Mouse (Mus musculus) urinary bladder, postnatal 36 days (tissue): ENCODE measurements at regions not wholly inside any gene's neighbourhood (a gene's known extent, or its start where the extent isn't known, plus 50 kb on each side); places are given as distances from the start of the nearest gene placed in this dataset.

Experiments
- DNase-seq, 2 experiments: peaks; one replicate each; pipeline ENCODE4 v3.0.0; 2022; ENCODE audit warnings: low spot score in 2 of 2, mixed read lengths in 1 of 2

DNA sequence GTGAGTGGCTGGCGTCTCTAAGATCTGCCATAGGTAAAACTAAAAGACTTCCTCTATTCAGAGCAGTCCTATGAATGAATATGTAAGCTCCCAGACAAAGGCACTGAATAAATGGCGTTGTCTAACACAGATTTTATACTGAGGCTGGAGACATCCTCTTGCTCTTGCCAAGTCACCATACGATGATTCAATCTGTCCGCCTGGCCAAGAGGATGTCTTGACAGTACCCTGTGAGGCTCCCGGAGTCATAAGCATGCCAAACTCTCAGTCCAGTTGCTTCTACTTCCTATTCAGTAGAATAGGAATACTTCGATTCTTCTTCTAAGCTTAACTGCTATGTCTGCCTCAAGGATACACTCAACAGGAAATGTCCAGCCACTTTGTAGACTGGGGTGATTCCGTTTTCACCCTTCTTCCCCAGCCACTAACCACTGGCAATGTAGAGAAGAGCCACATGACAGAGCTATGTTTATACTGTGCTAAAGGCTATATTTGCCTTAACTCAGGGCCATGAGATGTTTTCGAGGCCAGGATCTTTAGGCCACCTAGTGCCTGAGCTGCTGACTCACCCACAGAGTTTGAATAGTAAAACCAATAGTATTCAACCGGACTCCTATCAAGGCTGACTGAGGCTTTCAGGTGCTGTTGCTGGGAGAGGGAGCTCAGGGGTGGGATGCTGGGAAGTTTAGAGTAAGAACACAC lies 188.7 kb upstream of the Atp5g3 start:
- DNase-seq = no peak

DNA sequence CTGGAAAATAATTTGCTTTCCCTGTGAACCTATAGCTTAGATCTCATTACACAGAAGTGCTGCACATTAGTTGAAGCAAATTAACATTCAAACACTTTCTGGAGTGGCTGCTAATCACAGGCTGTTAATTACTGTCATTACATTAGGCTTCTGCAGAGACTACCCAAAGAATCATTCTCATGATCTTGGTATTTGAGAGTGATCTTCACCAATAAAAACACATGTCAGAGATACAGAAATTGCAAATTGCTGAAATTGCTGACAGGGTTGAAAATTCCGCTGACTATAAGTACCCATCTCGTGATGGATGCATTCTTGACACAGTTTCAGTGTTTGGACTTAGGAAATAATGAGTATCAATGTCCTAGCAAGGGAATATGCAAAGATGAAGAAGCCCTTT lies 185.7 kb upstream of the Atp5g3 start:
- no peak for DNase-seq

DNA sequence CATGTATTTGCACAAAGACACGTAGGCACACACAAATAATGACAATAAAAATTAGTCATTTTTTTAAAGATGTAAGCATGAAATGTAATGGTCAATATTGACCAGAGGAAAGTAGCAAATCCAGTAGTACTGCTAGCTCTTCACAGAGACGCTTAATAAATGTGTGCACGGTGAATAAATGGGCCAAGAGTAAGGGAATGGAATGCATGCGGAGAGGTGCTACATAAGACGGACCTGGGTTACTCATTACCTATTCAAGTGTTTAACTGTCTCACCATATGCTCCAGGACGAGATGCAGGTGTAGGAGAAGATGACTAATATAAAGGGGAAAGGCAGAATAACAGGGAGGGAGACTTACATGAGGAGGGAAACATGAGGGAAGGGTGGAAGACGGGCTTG lies 182.4 kb upstream of the Atp5g3 start:
- DNase-seq = no peak

DNA sequence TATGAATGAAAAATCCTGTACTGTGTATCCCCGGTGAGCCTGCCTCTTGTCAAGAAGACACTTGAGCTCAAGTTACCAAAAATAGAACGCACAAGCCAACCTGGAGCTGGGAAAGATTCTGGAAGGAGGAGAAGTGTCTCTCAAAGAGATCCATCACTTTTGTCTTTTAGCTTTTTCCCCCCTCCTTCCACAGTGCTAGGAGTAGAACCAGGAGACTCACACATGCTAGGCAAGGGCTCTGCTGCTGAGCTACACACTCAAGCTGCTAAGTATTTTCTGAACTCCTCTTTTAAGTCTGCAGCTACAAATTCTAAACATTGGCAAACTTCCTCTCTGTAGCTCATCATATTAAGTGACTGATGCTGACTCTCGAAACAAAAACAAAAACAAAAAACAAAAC lies 176.2 kb upstream of the Atp5g3 start:
- no peak for DNase-seq

- no peak for DNase-seq
These were observed 173.8 kb upstream of the Atp5g3 start for GRCm38 (mm10) chr2:74084971-74085370.

DNA sequence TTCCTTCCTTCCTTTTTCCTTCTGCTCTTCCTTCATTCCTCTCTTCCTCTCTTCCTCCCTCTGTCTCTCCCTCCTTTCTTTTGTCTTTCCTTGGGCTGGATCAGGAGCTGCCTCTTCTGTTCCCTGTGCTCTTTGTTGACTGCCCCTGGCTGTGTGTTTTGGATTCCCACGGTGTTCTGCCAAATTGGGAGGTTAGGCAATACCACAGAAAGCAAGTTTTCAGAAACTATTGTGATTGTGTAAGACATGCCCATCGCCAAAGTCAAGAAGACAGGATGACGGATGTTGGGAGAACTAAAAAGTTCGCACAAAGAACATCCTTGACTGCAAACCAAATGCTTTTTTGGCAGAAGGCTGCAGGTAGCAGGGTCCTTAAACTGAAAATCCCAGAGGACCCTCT lies 165.6 kb upstream of the Atp5g3 start:
- DNase-seq = peak in 1 of 2 experiments; percentile 3

DNA sequence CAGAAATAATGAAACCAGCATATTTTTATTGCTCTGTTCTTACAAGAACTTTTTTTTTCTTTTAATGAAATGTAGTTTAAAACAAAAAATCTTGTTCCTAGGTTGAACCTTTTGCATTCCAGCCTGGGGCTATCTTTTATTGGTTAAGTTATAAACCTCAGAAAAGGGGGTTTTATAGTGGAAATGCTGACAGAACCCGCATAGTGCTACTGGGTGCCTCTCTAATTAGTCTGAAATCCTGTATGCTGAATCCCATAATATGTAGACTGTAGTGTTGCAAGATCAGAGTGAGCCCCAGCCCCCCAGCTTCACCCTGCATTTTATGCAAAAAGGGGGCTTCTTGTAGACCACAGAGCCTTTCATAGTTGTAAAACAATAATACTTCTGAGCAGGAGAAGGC lies 164.4 kb upstream of the Atp5g3 start:
- DNase-seq = no peak

DNA sequence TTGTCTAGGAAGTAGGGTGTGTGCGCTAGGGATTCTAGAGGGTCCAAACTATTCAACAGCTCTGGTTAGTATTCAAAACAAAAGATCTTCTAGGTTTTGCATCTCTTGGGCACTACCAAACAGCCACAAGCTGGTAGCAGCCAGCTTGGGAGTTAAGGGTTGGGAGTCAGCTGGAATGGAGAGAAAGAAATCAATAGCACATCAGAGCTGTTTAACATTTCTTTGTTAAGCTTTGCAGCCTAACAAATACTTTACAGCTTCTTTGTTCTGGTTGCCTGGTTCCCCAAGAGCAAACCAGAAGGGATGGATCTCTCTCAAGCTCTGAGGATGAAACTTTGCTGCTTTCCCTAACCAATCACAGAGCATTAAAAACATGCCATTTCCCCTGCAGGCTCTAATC lies 162.3 kb upstream of the Atp5g3 start:
- no peak for DNase-seq

GRCm38 (mm10) chr2:74066652-74067051 lies 155.5 kb upstream of the Atp5g3 start:
- peak; percentile 47 to 60 for DNase-seq

GRCm38 (mm10) chr2:74064369-74064768 lies 153.2 kb upstream of the Atp5g3 start:
- DNase-seq = no peak

- no peak for DNase-seq
These were observed 152.7 kb upstream of the Atp5g3 start for GRCm38 (mm10) chr2:74063777-74064176.

DNA sequence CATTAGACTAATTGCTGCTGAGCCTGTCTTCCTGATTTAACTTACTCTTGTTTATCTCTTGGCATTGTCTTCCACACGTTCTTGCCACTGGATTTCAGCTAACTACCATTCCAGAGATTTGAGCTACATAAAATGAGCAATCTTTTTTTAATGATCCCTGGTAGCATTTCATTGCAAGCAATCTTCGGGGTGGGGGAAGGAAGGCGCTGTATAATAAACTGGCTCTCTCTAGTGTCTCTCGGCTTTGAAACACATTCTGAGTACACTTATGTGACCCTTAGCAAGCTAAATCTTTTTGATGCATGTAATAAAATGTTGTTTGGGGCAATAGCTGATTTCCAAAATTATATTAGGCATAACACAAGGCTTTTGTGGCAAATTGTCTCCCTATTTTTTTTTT lies 152.2 kb upstream of the Atp5g3 start:
- DNase-seq = no peak

DNA sequence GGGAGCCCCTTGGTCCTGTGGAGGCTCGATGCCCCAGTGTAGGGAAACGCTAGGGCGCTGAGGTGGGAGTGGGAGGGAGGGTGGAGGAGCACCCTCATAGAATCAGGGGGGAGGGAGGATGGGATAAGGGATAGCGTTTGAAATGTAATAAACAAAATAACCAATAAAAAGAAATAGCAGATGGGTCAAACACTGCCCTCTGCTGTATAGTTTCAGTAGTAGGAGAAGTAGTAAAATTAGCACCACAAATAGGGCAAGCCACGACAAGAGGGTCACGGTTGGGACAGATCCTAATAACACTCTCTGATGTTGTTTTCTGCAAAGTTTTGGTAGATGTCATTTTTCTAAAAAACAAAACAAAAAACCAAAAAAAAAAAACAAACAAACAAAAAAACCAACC lies 131.3 kb upstream of the Atp5g3 start:
- no peak for DNase-seq

DNA sequence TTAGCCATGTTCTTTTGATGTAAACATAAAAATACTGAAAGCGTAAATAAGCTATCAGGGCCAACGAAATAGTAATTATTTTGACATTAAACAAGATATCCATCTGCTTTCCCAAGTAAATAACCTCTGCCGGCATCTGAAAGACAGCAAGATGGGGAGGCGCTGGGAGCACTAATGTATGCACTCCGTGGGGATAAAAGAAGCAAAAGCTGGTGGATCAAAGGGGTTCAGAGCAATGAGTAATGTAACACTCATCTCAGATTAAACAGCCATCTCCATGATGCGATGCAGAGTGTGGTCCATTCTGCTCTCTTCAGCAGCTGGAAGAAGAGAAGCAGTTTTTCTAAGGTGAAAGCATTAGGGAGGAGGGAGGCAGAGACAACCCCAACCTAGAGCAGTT lies 128.5 kb upstream of the Atp5g3 start:
- DNase-seq = no peak

- DNase-seq = no peak
These were observed 124.9 kb upstream of the Atp5g3 start for GRCm38 (mm10) chr2:74036043-74036442.

- DNase-seq = no peak
These were observed 121.3 kb upstream of the Atp5g3 start for GRCm38 (mm10) chr2:74032177-74033021.

DNA sequence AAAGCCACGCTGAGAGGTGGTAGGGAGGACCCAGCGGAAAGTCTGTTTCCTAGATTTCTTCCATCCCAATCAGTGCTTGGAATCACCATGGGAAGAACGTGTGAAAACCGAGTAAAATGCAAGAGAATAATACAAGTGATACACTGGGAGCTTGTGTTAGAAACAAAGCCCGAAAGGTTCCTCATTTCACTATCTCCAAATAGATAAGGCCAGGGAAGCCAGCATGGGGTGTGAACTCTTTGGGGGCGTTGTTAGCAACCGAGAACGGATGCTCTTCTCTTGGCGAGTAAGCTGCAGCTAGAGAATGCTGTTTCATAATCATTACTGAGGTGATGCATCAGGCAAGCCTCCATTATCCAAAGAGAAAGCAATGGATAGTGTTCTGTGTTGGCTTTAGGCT lies 118.8 kb upstream of the Atp5g3 start:
- no peak for DNase-seq

DNA sequence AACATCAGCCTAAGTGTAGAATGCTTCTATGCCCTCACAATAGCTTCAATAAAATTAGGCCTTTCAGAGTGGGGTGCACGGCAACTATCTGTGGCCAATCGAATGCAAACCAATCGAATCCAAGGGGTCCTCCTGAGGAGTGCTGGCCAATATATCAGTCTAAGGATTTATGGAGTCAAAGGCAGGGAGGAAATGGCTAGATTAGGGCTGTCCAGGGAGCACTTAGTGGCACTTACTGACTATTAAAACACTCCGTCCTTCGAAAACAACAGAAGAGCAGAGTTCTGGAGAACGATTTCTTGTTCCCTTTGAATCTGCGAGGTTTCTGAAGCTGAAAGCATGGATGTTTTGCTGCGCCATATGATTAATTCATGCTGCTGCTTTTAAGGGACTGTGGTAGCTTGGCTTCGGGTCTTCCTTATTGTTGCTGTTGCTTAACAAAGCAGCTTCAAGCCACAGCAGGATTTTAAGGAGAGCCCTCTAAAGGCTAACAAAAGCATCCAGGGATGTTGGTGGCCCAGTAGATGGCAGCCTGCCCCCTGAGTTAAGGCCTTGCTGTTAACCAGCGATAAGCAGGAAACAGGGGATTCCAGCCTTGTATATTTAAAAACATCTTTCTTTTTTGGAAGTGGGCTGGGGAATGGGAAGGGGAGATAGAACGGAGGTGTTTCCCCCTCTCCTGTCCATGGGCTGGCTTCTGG lies 116.4 kb upstream of the Atp5g3 start:
- no peak for DNase-seq

DNA sequence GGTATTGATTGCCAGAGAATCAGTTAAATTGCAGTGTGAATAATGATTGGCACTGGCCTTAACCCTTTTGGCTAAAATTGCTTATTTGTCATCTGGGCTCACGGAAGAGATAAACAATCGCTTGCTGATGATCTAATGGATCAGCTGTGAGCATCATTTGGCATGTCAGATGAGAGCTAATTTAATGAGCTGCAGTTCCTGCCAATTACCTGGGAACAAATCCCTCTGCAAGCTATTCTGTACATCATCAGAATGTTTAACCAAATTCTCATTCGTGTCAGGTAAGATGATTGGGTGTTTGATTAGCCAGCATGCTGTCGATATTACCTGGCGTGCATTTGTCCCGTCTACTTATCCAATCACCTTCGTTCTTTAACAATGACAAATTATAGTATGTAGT lies 104.0 kb upstream of the Atp5g3 start:
- DNase-seq = no peak

- DNase-seq = no peak
These were observed 103.1 kb upstream of the Atp5g3 start for GRCm38 (mm10) chr2:74014201-74014600.

GRCm38 (mm10) chr2:73998531-73998930 lies 87.4 kb upstream of the Atp5g3 start:
- DNase-seq = no peak

GRCm38 (mm10) chr2:73996986-73997385 lies 85.9 kb upstream of the Atp5g3 start:
- DNase-seq = no peak

GRCm38 (mm10) chr2:73991818-73992217 lies 80.7 kb upstream of the Atp5g3 start:
- DNase-seq = no peak
